8 mouse cellular contexts compared by ENCODE assay signal in genomic region chr2:152817596-152818291, GRCm38 (mm10). TPM values are rescaled to one million over a fixed set of nuclear protein-coding genes. Genes with fewer than 3 reads are reported as not detected.
A peak's percentile ranks its signal among the peaks of the same experiment; 100 is the strongest.
DNase-seq lines count a peak whose midpoint lies in the region; ATAC-seq and TF ChIP-seq lines count a peak whose summit lies in the region.

No protein-coding gene starts in this region.

- H3K4me2 ChIP-seq in lung, embryonic 14.5 days, result peak overlapping the region; percentile 27
- no peak overlapping the region for H3K4me2 ChIP-seq in hindbrain, postnatal 0 days (ENCODE audit: low read depth, low read length)
- H3K4me2 ChIP-seq in liver, postnatal 0 days (ENCODE audit: low read depth, low read length), result peak overlapping the region; percentile 59

- no peaks in the 10 kb centered on the region for H3K9me3 ChIP-seq in lung, embryonic 14.5 days (ENCODE audit: low read depth, low read length)
- no peaks in the 10 kb centered on the region for H3K9me3 ChIP-seq in hindbrain, postnatal 0 days (ENCODE audit: low read length)
- no peaks in the 10 kb centered on the region for H3K9me3 ChIP-seq in liver, postnatal 0 days (ENCODE audit: low read length)

- no peak for TF ChIP-seq POLR2A in lung, adult 2 months (IDR thresholded peaks at IDR 0.05; ENCODE audit: borderline replicate concordance, extremely low read depth, low read depth, low read length)

- no peak for TF ChIP-seq CTCF in lung, embryonic 14.5 days (IDR thresholded peaks at IDR 0.05; ENCODE audit: low read depth)
- TF ChIP-seq CTCF in lung, adult 2 months (IDR thresholded peaks at IDR 0.05; ENCODE audit: insufficient read depth, low read length), result no peak
- TF ChIP-seq CTCF in hindbrain, postnatal 0 days (IDR thresholded peaks at IDR 0.05; ENCODE audit: low read depth), result no peak
- TF ChIP-seq CTCF in liver, postnatal 0 days (IDR thresholded peaks at IDR 0.05; ENCODE audit: low read depth), result no peak

- peaks cover 11% of the 10 kb centered on the region for H3K36me3 ChIP-seq in lung, embryonic 14.5 days (ENCODE audit: insufficient read depth)
- H3K36me3 ChIP-seq in hindbrain, postnatal 0 days (ENCODE audit: insufficient read depth, low read length), result no peaks in the 10 kb centered on the region
- H3K36me3 ChIP-seq in liver, postnatal 0 days (replicated peaks; ENCODE audit: insufficient read depth, low read length), result peaks cover 44% of the 10 kb centered on the region

- H3K9ac ChIP-seq in lung, embryonic 14.5 days, result peak overlapping the region; percentile 11
- H3K9ac ChIP-seq in hindbrain, postnatal 0 days (replicated peaks; ENCODE audit: low read length), result no peak overlapping the region
- peak overlapping the region; percentile 49 for H3K9ac ChIP-seq in liver, postnatal 0 days (replicated peaks)

- peak; percentile 70 for DNase-seq in lung, embryonic 14.5 days
- DNase-seq in lung, adult 2 months, result no peak
- DNase-seq in hindbrain, postnatal 0 days (ENCODE audit: low spot score), result peak; percentile 70
- peak; percentile 78 for DNase-seq in liver, postnatal 0 days
- no peak for DNase-seq in yolk sac, embryonic 10.5 days (ENCODE audit: low spot score)
- no peak for DNase-seq in urinary bladder, postnatal 4 days (ENCODE audit: low spot score in 2 of 2)

- no peaks in the 10 kb centered on the region for H3K27me3 ChIP-seq in lung, embryonic 14.5 days (ENCODE audit: insufficient read depth, low read length)
- no peaks in the 10 kb centered on the region for H3K27me3 ChIP-seq in hindbrain, postnatal 0 days (ENCODE audit: insufficient read depth, low read length)
- no peaks in the 10 kb centered on the region for H3K27me3 ChIP-seq in liver, postnatal 0 days (ENCODE audit: insufficient read depth, low read length)

- no peak overlapping the region for H3K4me3 ChIP-seq in lung, embryonic 14.5 days (ENCODE audit: low read depth, low read length)
- H3K4me3 ChIP-seq in lung, adult 2 months (replicated peaks; ENCODE audit: extremely low read depth, low read depth, low read length), result no peak overlapping the region
- no peak overlapping the region for H3K4me3 ChIP-seq in brown adipose tissue, adult 24 weeks (ENCODE audit: insufficient read depth, low read depth, low read length)
- H3K4me3 ChIP-seq in hindbrain, postnatal 0 days (ENCODE audit: low read length), result no peak overlapping the region
- no peak overlapping the region for H3K4me3 ChIP-seq in liver, postnatal 0 days (ENCODE audit: low read depth, low read length)

- peak; percentile 95 for TF ChIP-seq EP300 in liver, postnatal 0 days (IDR thresholded peaks at IDR 0.05; ENCODE audit: low read depth)

- peak overlapping the region; percentile 85 for H3K27ac ChIP-seq in lung, embryonic 14.5 days (ENCODE audit: low read depth)
- H3K27ac ChIP-seq in brown adipose tissue, adult 24 weeks (replicated peaks; ENCODE audit: low read depth, low read length), result peak overlapping the region; percentile 67
- peak overlapping the region; percentile 69 for H3K27ac ChIP-seq in hindbrain, postnatal 0 days
- peak overlapping the region; percentile 96 for H3K27ac ChIP-seq in liver, postnatal 0 days (ENCODE audit: low read depth)

- ATAC-seq in lung, embryonic 14.5 days (ENCODE audit: insufficient read depth), result peak; percentile 39; the same call in 1 of the 2 replicates
- ATAC-seq in erythroid progenitor cell, adult 5-6 weeks (replicated peaks; ENCODE audit: low FRiP score, poor library complexity, severe bottlenecking), result peak; percentile 58
- ATAC-seq in hindbrain, postnatal 0 days, result peak; percentile 65
- peak; percentile 69 for ATAC-seq in liver, postnatal 0 days

- 20% methylated on average over 6 of the region's 6 CpGs for WGBS in lung, embryonic 14.5 days
- WGBS in lung, adult 2 months, result 15% methylated on average over 6 of the region's 6 CpGs
- 28% methylated on average over 6 of the region's 6 CpGs for WGBS in hindbrain, postnatal 0 days
- WGBS in liver, postnatal 0 days (ENCODE audit: insufficient replicate concordance), result 19% methylated on average over 6 of the region's 6 CpGs

- H3K4me1 ChIP-seq in lung, embryonic 14.5 days (ENCODE audit: insufficient read depth), result peaks cover 42% of the 10 kb centered on the region
- H3K4me1 ChIP-seq in lung, adult 2 months (ENCODE audit: control insufficient read depth, insufficient read depth, low read length), result peaks cover 76% of the 10 kb centered on the region
- peaks cover 71% of the 10 kb centered on the region for H3K4me1 ChIP-seq in brown adipose tissue, adult 24 weeks (ENCODE audit: control insufficient read depth, insufficient read depth, insufficient read length, low read length)
- peaks cover 38% of the 10 kb centered on the region for H3K4me1 ChIP-seq in hindbrain, postnatal 0 days (ENCODE audit: insufficient read depth, low read length)
- H3K4me1 ChIP-seq in liver, postnatal 0 days (ENCODE audit: insufficient read depth), result peaks cover 81% of the 10 kb centered on the region

RNA-seq across cellular contexts. Expression of gene Bcl2l1, which starts 13.8 kb away (rescaled TPM):
- polyA plus RNA-seq in lung, embryonic 14.5 days (2014; fragmentation: Nextera tagmentation; extraction: Ambion mirVana), result 102 and 103 TPM in 2 replicates
- polyA plus RNA-seq in lung, adult 2 months (2012; rRNA removed), result 113 and 118 TPM in 2 replicates
- polyA plus RNA-seq in brown adipose tissue, adult 24 weeks (2012; ENCODE audit: insufficient read depth, insufficient read length, missing spikeins), result 22.5 and 23.5 TPM in 2 replicates
- 80.9 and 99.1 TPM in 2 replicates for total RNA-seq in erythroid progenitor cell, adult 5-6 weeks (2015; ENCODE audit: low replicate concordance)
- 76.9 and 94.9 TPM in 2 replicates for total RNA-seq in erythroid progenitor cell, adult 5-6 weeks (2017; ENCODE audit: low replicate concordance)
- 130 and 135 TPM in 2 replicates for total RNA-seq in hindbrain, postnatal 0 days (2014; rRNA removed)
- 110 and 123 TPM in 2 replicates for polyA plus RNA-seq in hindbrain, postnatal 0 days (2015; fragmentation: Nextera tagmentation; extraction: Ambion mirVana)
- 84.2 and 84.4 TPM in 2 replicates for polyA plus RNA-seq in liver, postnatal 0 days (2015; fragmentation: Nextera tagmentation; extraction: Ambion mirVana)

RNA-seq across cellular contexts. Expression of gene Tpx2, which starts 30.0 kb away (rescaled TPM):
- 126 and 128 TPM in 2 replicates for polyA plus RNA-seq in lung, embryonic 14.5 days (2014; fragmentation: Nextera tagmentation; extraction: Ambion mirVana)
- 0.63 and 0.77 TPM in 2 replicates for polyA plus RNA-seq in lung, adult 2 months (2012; rRNA removed)
- not detected in 2 replicates for polyA plus RNA-seq in brown adipose tissue, adult 24 weeks (2012; ENCODE audit: insufficient read depth, insufficient read length, missing spikeins)
- total RNA-seq in erythroid progenitor cell, adult 5-6 weeks (2015; ENCODE audit: low replicate concordance), result 326 and 338 TPM in 2 replicates
- 393 and 412 TPM in 2 replicates for total RNA-seq in erythroid progenitor cell, adult 5-6 weeks (2017; ENCODE audit: low replicate concordance)
- 8.1 and 15.6 TPM in 2 replicates for total RNA-seq in hindbrain, postnatal 0 days (2014; rRNA removed)
- polyA plus RNA-seq in hindbrain, postnatal 0 days (2015; fragmentation: Nextera tagmentation; extraction: Ambion mirVana), result 14.3 and 21.0 TPM in 2 replicates
- 20.7 and 25.8 TPM in 2 replicates for polyA plus RNA-seq in liver, postnatal 0 days (2015; fragmentation: Nextera tagmentation; extraction: Ambion mirVana)

Comparison
In these comparisons a context has a peak if more than half of its experiments do, and no peak if none do; other contexts are left out.
1. DNase-seq: peak in lung, embryonic 14.5 days (single experiment), hindbrain, postnatal 0 days (single experiment) and liver, postnatal 0 days (single experiment); none in lung, adult 2 months (single experiment), yolk sac, embryonic 10.5 days (single experiment) and urinary bladder, postnatal 4 days (0 of 2).
2. Peak in every context shown above with its lines, with median percentiles within 50 percentile points of each other: ATAC-seq and H3K27ac ChIP-seq.